Mouse (Mus musculus): Measurements from ENCODE around the gene Clip1.

- TF ChIP-seq CTCF (IDR thresholded peaks at IDR 0.05; ENCODE audit: borderline replicate concordance, insufficient read depth, low read length): no peak
- no peak for TF ChIP-seq POLR2A (IDR thresholded peaks at IDR 0.05; ENCODE audit: low read depth, low read length)
Observed at GRCm38 (mm10) chr5:123675221-123675620, 9.2 kb downstream of the Clip1 start.

Data from embryonic fibroblast, embryonic 13.5 days (primary cell).